Mouse (Mus musculus) urinary bladder, adult 2 months (tissue): Measurements from ENCODE around the gene Nkx6-2. TPM values are rescaled to one million over a fixed set of nuclear protein-coding genes. Genes with fewer than 3 reads are reported as not detected.

Experiments used
- DNase-seq: peaks from one replicate; pipeline ENCODE4 v3.0.0; 2022; ENCODE audit warnings: low spot score
- polyA plus RNA-seq: library from polyadenylated mRNA; depleted of rRNA; stranded (reverse); fragments of >200 nt; gene quantifications from 2 replicates; pipeline ENCODE4 v1.2.3, GENCODE M21; 2012

Nkx6-2 gene
- polyA plus RNA-seq, 1 experiment = 0.19 TPM

DNA sequence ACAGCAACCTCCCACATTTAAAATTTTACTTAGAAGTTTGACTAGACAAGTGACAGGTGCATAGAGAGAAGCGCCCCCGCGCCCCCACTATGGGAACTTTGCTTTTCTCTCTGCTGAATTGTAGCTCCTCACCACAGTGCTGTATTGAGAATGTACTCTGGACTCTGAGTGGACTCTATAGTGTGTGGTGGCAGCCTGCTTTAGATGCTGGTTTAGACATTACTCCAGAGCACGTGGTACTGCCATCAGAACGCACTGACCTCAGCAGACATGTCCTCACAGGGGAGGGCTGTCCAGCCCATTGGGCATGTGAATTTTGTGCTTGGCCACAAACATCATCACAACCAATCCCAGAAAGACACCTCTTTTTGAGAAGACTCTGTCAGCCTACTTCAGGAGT, 11.8 kb downstream of the Nkx6-2 start:
- no peak for DNase-seq

DNA sequence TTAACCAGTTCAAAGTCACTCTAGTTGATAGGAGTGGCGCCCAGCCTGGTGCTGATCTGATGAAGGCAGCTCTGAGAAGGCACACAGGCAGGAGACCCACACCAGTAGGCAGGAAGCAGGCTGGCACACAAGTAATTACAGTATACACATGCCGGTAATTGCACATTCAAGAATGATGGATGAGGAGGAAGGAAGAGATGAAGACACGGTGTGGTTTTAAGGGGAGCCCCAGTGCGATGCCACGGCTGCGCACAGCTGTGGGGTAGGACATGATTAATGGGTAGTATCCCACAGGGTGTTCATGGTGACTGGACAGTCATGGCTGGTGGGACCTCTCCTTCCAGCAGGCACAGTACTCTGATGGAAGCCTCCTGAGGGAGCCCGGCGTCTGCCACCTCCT, 16.1 kb downstream of the Nkx6-2 start:
- DNase-seq = no peak

DNA sequence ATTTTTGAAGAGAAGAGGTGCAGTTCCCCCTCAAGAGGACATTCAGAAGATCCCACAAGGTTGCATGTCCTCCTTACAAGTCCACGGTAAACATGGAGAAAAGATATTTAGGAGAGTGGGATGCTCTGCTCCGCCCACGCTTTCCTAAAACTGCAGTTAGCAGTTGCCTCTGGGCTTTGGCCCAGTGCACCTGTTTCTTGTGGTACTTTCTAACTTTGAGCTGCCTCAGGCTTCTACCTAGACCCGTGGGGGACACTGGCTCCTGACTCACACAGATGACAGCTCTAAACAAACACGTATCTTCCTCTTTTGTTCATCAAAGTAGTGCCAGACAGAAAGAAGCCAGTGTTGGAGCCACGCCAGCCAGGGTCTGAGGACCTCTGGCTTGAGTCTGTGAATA, 16.6 kb downstream of the Nkx6-2 start:
- DNase-seq = no peak

DNA sequence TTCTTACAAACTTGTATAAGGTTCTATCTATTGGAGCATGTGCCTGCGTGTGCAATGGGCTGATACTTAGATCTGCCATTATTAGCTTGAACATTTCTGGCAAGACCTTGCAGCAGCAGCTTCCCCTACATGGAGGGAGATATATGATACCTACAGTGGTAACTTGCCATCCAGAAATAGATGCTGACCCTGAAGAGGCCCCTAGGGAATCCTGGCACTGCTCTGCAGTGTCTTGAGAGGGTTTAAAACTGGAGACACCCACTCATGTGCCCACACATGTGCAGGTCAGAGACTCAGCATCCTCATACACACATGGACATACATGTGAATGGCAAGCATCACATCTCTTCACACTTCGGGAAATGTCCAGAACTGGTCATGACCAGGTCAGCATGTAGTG, 18.4 kb downstream of the Nkx6-2 start:
- no peak for DNase-seq

DNA sequence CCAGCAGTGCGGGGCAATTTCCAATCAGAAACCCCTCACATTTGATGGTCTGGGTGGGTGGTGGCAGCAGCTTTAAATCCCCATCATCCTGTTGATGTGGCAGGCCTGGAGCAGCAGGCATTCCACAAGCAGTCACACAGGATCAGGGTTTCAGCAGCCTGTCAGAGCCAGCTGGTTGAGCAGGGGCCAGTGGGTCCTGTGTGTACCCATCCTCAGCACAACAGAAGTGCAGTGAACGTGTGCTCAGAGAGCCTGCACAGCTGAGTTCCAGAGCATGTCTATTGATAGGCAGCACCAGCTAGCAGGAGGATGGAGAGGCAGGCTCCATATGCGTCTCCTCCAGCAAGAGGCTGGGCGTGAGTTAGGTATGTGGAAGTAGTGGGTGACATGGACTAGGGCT, 19.2 kb downstream of the Nkx6-2 start:
- no peak for DNase-seq

DNA sequence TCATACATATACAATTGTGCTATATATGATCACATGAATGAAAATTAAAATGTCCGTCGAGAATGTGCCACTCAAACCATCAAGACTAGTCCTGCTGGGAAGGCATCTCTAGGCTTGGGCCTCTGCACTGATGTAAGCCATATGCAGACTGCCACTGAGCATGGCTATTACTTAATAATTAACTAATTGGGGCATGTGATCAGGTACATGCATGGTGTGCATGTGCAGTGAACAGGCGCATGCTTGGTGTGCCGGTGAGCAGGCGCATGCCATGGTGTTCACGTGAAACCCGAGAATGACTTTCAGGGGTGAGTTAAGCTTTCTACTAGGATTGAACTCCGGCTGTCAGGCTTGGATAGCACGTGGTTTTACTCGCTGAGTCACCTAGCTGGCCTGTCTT, 22.9 kb downstream of the Nkx6-2 start:
- DNase-seq = no peak

DNA sequence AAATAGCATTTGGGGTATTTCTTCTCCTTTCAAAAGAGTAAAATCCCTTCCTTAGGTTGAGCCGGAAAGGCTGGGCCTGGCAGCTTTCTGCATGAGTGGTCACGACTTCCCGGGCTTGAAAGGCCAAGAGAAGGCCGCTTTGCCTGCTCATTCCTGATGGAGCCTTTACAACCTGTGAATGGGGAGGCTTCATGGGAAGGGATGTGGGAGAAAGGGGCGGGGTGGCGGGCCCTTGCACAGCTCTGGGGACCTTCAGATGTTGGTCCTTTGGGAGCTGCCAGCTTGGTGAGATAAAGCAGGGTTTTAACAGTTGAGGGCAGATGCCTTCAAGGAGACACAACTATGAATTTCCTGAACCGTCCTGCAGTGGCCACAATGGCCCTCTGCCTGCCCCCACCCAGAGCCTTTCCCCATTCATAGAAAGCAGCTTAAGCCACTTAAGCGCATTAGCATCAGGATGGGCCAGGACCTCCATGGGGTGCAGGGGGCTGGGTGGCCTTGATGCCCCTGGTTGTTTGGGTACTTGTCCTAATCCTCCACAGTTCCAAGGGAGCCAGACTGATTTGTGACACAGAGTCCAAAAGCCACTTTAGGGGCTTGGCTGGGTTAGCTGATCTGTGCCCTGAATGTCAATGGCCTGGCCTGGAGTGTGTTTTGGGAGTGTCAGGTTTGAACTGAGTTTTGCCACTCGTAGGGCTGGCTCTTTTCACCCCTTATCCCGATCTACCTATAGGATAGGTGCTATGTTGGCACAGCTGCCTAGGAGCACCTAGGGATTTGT, 25.7 kb downstream of the Nkx6-2 start:
- DNase-seq = no peak

DNA sequence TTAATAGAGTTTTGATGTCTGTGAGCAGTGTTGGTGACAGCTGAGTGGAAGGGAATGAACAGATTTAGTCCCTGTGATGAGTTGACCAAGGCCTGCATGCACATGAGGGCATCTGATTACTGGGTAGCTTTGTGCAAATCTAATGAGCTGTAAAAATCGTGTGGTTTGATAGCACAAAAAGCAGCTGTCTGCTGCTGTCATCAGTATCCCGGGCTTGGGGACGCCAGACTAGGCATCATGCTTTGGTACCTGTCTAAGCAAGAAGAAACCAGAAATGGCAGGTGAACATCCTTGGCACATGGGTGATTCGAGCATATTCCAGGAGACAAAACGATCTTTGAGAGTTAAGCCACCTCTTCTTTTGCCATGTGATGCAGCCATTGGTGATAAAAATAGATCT, 26.3 kb downstream of the Nkx6-2 start:
- no peak for DNase-seq

DNA sequence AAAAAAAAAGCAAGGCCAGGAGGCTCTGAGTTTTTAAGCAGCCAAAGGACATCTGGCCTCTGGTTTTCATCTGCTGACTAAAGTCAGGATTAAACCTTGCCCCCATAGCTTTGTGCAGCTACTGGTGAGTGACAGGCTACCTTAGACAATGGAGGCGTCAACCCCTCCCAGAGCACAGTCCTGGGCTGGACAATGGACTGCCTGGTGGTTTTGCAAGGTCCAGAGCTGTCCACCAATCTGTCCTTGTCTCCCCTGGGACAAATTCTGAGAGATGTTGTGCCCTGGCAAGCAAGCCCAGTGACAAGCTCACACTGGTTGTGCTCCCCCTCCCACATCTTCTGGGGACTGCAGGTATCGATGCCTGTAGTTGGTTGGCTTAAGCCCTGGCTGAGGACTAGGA, 31.1 kb downstream of the Nkx6-2 start:
- DNase-seq = no peak

DNA sequence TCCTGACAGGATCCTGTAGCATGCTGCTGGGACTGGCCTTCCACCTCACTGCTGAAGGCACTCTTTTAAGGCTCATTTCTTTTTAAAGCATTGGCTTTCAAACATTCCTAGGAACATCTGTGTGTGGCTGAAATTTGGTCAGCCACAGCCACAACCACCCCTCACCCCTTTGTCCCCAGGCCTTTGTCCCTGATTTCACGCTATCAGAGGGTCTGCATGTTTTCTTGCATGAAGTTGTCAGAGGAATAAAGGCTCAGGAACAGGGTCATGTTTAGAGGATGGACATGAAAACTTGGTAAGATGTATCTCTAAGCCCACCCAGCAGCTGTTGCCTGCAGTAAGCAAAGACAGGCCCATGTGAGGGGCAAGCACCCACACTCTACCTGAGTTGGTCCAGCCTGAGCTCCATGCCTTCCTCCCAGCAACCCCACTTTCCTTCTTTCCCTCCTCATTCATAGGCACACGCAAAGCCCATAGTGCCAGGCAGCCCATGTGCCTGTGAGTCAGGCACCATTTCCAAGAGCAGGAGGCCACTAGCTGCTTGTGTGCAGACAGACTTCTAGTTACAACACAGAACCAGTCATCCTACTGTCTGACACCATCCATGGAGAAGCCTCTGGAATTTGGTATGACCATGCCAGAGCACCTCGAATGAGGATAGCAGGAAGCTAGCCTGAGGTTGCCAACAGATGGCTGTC, 32.4 kb downstream of the Nkx6-2 start:
- no peak for DNase-seq

DNA sequence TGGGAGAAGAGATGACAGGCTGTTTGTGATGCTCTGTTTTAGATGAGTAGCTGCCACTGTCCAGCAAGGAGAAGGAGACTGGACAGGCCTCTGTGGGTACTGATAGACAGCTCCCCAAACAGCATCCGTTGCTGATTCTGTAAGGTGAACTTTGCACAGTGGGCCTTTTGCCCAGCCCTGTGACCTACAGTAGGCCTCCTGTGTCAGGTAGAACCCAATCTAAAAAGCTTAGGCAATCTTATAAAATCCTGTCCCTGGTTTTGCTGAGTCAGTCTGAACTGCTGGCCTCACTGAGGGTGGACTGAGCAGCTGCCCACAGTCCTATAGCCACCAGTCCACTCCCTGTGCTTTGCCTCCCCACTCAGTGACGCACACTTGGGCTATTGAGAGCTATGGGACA, 35.3 kb downstream of the Nkx6-2 start:
- no peak for DNase-seq

DNA sequence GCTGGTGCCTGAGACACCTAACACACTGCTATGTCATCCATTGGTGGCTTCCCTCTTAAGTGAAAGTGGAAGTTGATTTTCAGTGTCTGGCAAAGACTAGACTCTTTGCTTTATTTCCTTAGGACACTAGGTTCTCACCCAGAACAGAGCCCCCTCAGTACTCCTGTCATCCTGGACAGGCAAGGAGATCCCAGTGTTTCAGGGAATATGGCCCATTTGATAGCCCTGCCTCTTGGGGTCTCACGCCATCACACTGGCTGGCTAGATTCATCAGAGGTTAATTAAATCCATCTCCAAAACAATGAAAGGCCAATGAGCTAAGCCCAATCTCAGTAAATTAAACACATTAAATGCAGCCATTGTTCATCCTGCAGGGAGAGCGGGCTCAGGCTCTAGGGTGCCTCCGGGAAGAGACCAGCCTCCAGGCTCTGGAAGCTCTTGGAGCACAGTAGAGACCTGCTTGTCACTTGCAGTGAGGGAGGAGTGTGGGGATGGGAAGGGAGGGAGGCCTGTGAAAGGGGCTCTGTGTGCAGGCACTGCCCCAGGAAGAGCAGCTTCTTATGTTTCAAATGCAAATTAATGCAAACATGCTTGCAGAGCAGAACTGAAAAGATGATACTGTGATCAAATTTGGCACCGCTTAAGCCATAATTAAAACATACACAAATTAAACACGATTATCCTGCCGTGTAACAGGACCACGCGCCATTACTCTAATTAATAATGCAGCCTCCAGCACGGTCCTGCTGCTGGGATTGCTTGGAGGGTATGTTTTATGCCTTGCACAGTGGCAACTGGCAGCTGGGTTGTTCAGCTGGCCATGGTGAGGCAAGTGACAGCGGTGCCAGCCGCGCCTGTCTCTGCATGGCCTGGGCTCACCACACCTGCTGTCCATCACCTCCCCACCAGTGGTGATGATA, 37.6 kb downstream of the Nkx6-2 start:
- DNase-seq = no peak

DNA sequence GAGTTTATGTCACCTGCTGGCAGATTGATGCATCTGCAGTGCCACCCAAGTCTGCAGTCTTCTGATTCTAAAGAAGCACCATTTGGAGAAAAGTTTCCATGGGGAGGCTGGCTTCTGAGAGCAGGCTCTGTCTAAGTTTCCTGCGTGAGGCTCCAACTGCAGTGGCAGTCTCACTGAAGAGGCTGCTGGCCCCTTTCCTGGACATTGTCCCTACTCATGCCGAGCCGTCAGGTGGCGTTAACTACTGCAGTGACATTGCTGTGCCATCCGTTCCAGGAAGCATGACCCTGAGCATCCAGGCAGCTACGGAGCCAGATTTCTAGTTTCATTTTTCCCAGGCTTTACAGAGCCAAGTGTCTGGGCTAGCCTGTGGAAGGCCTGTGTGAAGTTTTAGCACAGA, 41.2 kb downstream of the Nkx6-2 start:
- no peak for DNase-seq

DNA sequence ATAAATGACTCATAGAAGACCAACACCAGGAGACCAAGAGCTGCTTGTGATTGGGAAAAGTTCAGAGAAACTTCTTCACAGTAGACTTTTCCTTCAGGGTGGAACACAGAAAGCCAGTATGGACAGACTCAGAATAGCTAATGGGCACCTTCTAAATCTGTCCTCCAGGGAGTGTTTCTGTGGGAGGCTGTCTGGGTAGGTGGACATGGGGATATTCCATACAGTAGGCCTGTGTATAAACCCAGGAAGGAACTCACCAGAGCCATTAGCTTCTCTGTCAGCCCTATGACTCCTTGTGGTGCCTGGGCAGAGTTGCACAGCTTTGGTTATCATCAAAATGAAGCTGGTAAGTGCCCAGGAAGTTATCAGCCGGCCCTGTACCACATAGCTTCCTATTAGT, 42.0 kb downstream of the Nkx6-2 start:
- DNase-seq = no peak

DNA sequence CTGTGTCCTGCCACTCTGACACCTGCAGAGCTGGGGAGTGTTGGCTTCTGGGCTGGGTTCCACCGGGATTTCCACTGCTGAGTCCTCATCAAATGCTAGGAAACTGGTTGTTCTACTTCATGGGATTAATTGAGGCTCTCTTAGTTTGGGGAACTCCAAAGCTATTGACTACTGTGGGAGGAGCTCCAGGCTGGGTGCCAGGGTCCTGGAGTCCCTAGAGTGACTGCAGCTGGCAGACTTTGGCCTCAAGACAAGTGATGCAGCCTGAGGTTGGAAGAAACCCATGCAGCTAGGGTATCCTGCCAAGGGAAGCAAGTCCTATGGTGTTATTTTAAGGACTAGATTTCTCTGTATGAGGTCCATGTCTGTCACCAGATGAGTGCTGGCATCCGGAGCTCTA, 44.1 kb downstream of the Nkx6-2 start:
- DNase-seq = no peak

DNA sequence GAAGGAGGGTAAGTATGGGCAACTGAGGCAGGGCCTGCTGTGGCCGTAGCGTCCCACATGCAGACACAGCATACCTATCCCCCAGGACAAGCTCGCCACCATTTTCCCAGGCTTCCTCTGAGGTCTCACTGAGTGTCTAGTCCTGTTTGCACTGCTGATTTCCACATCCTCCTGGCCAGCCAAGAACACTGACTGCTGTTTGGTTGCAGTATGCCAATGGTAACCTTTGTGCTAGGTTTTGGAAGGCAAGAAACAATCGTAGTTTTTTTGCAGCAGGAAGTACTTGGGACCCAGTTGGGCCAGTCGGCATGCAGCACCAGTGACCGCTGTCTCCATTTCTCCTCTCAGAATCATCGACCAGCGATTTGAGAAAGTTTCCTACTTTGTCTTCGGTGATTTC, 44.8 kb downstream of the Nkx6-2 start:
- no peak for DNase-seq

DNA sequence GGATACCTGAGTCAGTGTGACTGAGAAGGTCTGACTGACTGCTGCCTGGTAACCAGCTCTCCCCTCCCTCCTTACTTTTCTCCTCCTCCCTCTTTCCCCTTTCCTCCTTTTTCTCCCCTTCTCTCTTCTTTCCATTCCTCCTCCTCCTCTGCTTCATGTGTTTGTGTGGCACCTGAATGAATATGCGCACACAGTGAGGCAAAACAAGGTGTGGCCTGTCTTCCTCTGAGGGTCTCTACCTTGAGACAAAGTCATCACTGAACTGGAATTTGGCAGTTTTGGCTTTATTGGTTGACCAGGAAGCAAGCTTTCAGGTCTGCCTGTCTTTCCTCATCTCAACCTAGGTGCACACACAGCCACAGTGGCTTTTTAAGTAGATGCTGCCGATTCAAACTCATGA, 45.8 kb downstream of the Nkx6-2 start:
- DNase-seq = no peak

DNA sequence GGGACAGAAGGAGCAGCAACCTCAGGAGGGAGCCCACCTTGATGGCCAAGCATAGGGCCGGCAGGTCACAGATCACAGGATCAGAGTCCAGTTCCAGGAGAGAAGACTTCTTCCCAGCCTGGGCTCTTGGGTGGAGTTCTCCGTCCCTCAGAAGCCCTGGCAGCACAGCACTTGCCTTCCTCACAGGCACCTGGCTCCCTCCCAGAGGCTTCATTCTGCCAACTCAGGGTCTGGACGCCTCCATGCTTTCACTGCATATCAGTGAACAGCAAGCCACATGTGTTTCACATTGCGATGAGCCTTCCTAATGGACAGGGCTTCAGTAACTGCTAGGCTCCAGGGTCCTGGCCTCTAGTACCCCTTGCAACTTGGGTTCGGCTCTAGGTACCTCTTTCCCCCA, 46.3 kb downstream of the Nkx6-2 start:
- no peak for DNase-seq

DNA sequence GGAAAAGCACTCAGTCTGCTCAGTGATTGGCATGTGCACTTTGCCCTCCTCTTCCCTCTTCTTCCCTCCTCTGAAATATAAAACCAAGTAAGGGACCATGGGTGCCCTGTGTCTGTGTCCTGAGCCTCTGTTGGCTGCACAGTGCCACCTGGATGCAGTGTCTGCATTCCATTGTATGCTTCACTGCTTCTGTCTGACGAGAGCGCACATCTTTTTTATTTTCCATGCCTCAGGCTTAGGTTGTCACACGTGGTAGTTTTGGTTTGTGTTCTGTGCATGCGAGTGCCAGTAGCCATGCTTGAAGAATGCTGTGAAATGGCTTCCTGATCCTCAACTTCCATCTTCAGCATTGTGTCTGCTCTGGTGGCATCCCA, 51.2 kb downstream of the Nkx6-2 start:
- DNase-seq = no peak

DNA sequence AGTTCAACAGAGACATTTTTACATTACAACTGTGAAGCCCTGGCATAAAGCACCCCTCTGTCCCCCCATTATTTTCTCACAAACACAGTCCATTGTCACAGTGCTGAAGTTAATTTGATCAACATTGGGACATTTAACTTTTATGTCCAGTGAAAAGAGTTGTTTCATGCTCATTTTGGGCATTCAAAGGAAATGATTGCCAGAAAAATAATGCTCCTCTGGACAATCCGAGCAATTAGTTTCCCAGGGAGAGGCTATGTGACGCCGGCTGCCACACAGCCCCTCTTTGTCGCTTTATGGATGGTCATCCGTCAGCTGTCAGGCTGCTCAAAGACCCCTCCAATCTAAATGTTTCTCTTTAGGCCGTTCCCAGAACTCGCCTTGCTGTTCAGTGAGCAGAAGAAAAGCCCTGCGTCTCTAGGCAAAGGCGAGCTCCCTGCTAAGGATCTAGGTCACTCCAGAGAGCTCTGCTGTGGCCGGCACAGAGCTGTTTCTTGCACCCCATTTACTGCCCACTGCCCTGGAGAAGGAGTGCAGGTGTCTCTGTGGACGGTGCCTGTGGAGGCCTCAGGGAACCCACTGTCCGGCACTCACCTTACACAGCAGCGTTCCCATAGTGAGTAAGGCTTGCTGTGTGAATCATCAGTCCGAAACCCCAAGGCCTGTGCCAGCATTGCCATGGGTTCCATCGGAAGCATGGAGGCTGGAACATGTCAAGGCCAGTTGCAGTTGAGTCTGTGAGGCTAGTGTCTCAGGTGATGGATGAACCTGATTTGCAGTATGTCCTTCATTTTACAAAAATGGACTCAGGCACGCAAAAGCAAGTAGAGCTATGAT, 51.8 kb downstream of the Nkx6-2 start:
- DNase-seq = no peak
